Mouse (Mus musculus): Measurements from ENCODE around the gene 1600014C10Rik.

DNA sequence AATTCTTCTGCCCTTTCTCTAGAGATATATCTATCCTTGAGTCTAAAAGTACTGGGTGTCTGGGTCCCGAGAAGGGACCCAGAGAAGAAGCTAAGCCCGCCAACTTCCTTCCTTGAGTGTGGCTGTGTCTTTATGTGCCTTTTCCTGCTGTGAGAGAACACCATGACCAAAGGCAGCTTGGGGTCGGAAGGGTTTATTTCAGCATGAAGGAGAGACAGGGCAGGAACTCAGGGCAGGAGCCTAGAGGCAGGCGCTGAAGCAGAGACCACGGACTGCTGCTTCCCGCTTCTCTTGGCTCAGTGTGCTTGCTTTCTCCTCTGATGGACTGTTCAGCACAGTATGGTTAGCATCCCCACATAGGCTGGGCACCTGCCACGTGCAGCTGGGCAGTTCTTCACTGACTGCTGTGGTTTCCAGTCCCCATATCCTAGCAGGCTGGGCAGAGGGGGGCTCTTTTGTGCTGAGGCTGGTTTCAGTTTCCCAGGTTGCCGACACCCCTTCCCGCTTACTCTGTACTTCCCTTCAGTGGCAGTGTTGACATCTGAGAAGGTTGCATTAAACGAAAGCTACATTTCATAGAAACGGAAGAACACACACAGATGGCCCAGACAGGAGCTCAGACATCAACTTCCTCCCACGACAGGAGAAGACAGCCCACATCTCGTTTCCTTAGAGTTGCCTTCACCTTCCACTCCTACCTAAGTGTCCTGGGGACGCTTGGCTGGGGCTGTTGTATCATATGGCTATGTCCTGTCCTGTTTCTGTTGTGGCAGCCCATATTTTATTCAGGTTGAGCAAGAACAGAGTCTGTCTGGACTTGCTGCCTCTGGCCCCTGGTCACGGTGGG lies 6.3 kb downstream of the 1600014C10Rik start:
- no peak for TF ChIP-seq GATA1 (IDR thresholded peaks at IDR 0.05; ENCODE audit: low read length)
- TF ChIP-seq TAL1 (IDR thresholded peaks at IDR 0.05; ENCODE audit: low read length), result no peak

Data from erythroblast, embryonic 14.5 days (primary cell).